Mouse (Mus musculus) skeletal muscle tissue, adult 2 months (tissue): ENCODE results near the gene Irf2bp2.

Experiments
- DNase-seq: peaks from one replicate; pipeline ENCODE4 v3.0.0-alpha.2; 2012; ENCODE audit warnings: low read depth, low spot score

Irf2bp2 gene

GRCm38 (mm10) chr8:126567674-126568073 is 26.1 kb downstream of the Irf2bp2 start:
- DNase-seq: peak; percentile 87

- peak; percentile 85 for DNase-seq
Observed at GRCm38 (mm10) chr8:126566446-126567062, 27.2 kb downstream of the Irf2bp2 start.

- peak; percentile 93 for DNase-seq
Observed at GRCm38 (mm10) chr8:126565954-126566445, 27.8 kb downstream of the Irf2bp2 start.

GRCm38 (mm10) chr8:126565231-126565781 is 28.5 kb downstream of the Irf2bp2 start:
- DNase-seq: no peak

GRCm38 (mm10) chr8:126564551-126565154 is 29.1 kb downstream of the Irf2bp2 start:
- DNase-seq: no peak

- no peak for DNase-seq
Observed at GRCm38 (mm10) chr8:126561316-126561841, 32.4 kb downstream of the Irf2bp2 start.

GRCm38 (mm10) chr8:126558400-126558953 is 35.3 kb downstream of the Irf2bp2 start:
- DNase-seq: no peak

- no peak for DNase-seq
Observed at GRCm38 (mm10) chr8:126557403-126557802, 36.4 kb downstream of the Irf2bp2 start.

GRCm38 (mm10) chr8:126556691-126557090 is 37.1 kb downstream of the Irf2bp2 start:
- no peak for DNase-seq

GRCm38 (mm10) chr8:126554741-126555140 is 39.0 kb downstream of the Irf2bp2 start:
- no peak for DNase-seq

- DNase-seq: no peak
Observed at GRCm38 (mm10) chr8:126551871-126552270, 41.9 kb downstream of the Irf2bp2 start.

- DNase-seq: peak; percentile 71
Observed at GRCm38 (mm10) chr8:126550944-126551357, 42.8 kb downstream of the Irf2bp2 start.

GRCm38 (mm10) chr8:126547841-126548240 is 45.9 kb downstream of the Irf2bp2 start:
- peak; percentile 64 for DNase-seq

- DNase-seq: no peak
Observed at GRCm38 (mm10) chr8:126547361-126547760, 46.4 kb downstream of the Irf2bp2 start.

- no peak for DNase-seq
Observed at GRCm38 (mm10) chr8:126546480-126546879, 47.3 kb downstream of the Irf2bp2 start.

- DNase-seq: no peak
Observed at GRCm38 (mm10) chr8:126543407-126543806, 50.4 kb downstream of the Irf2bp2 start.

GRCm38 (mm10) chr8:126542757-126543156 is 51.0 kb downstream of the Irf2bp2 start:
- no peak for DNase-seq

GRCm38 (mm10) chr8:126542090-126542689 is 51.6 kb downstream of the Irf2bp2 start:
- no peak for DNase-seq

- no peak for DNase-seq
Observed at GRCm38 (mm10) chr8:126540298-126540697, 53.5 kb downstream of the Irf2bp2 start.

GRCm38 (mm10) chr8:126539355-126540093 is 54.3 kb downstream of the Irf2bp2 start:
- DNase-seq: peak; percentile 73

GRCm38 (mm10) chr8:126538648-126539354 is 55.0 kb downstream of the Irf2bp2 start:
- DNase-seq: no peak
